Mouse (Mus musculus) erythroblast, embryonic 14.5 days (primary cell): ENCODE results near the gene Irf1. TPM values are rescaled to one million over a fixed set of nuclear protein-coding genes. Genes with fewer than 3 reads are reported as not detected.

Experiments
- H3K27me3 ChIP-seq: 2 replicates; pipeline ENCODE4 v1.6.1; 2012; ENCODE audit warnings: inconsistent platforms; ENCODE audit not compliant: control insufficient read depth
- H3K36me3 ChIP-seq: 2 replicates; pipeline ENCODE4 v1.6.1; 2012; ENCODE audit warnings: mild to moderate bottlenecking, inconsistent platforms; ENCODE audit not compliant: control insufficient read depth
- H3K4me1 ChIP-seq: 2 replicates; pipeline ENCODE4 v1.6.1; 2012; ENCODE audit warnings: inconsistent platforms; ENCODE audit not compliant: control insufficient read depth
- H3K4me3 ChIP-seq: replicated peaks from 2 replicates; pipeline ENCODE3; 2012; ENCODE audit warnings: moderate library complexity, mild to moderate bottlenecking, inconsistent platforms
- H3K9me3 ChIP-seq: 2 replicates; pipeline ENCODE4 v1.6.1; 2012; ENCODE audit warnings: low read length, inconsistent platforms, mixed read lengths; ENCODE audit not compliant: control insufficient read depth
- GATA1 ChIP-seq: IDR thresholded peaks from 2 replicates; pipeline ENCODE4 v1.6.1; 2012; ENCODE audit warnings: low read length, inconsistent platforms, mixed read lengths
- TAL1 ChIP-seq: IDR thresholded peaks from 3 replicates; pipeline ENCODE4 v1.6.1; 2012; ENCODE audit warnings: low read length, inconsistent platforms, mixed read lengths
- polyA plus RNA-seq: library from polyadenylated mRNA; stranded (reverse); fragments of >175 nt; gene quantifications from 2 replicates; pipeline ENCODE4 v1.2.3, GENCODE M21; 2012

The Irf1 gene
- polyA plus RNA-seq, 1 experiment: 0.01 TPM

GRCm38 (mm10) chr11:53825409-53825808, 55.6 kb downstream of the Irf1 start:
- no peaks in the 10 kb centered on the region for H3K36me3 ChIP-seq
- TF ChIP-seq GATA1 (no peak), TAL1 (no peak)
- no peaks in the 10 kb centered on the region for H3K27me3 ChIP-seq
- no peaks in the 10 kb centered on the region; the same call in 1 of the 2 replicates for H3K4me1 ChIP-seq
- H3K4me3 ChIP-seq: no peak overlapping the region
- no peaks in the 10 kb centered on the region for H3K9me3 ChIP-seq

Other genes starting within 250 kb of the Irf1 start
- 0.31 and 0.37 TPM in 2 replicates for gene Kif3a, start 202.6 kb upstream of the Irf1 start, polyA plus RNA-seq
- not detected in 2 replicates for gene Il4, start 151.3 kb upstream of the Irf1 start, polyA plus RNA-seq
- gene Il13, start 135.3 kb upstream of the Irf1 start, polyA plus RNA-seq: 0.07 TPM in 1 of 2 replicates, not detected in the other
- gene Rad50, start 62.7 kb upstream of the Irf1 start, polyA plus RNA-seq: 0.41 and 0.46 TPM in 2 replicates
- not detected in 2 replicates for gene Il5, start 49.2 kb upstream of the Irf1 start, polyA plus RNA-seq
- gene Gm17334, start 3.2 kb downstream of the Irf1 start, polyA plus RNA-seq: not detected in 2 replicates
- not detected in 2 replicates for gene Gm12216, start 89.2 kb downstream of the Irf1 start, polyA plus RNA-seq
- gene Slc22a5, start 121.6 kb downstream of the Irf1 start, polyA plus RNA-seq: 0.07 TPM in 1 of 2 replicates, not detected in the other
- gene Slc22a21, start 210.3 kb downstream of the Irf1 start, polyA plus RNA-seq: 0.26 and 0.77 TPM in 2 replicates